Mouse (Mus musculus): ENCODE data around the gene Trpv5. TPM values are rescaled to one million over a fixed set of nuclear protein-coding genes. Genes with fewer than 3 reads are reported as not detected.

The Trpv5 gene
- polyA plus RNA-seq, 1 experiment, result 0.09 TPM

DNA sequence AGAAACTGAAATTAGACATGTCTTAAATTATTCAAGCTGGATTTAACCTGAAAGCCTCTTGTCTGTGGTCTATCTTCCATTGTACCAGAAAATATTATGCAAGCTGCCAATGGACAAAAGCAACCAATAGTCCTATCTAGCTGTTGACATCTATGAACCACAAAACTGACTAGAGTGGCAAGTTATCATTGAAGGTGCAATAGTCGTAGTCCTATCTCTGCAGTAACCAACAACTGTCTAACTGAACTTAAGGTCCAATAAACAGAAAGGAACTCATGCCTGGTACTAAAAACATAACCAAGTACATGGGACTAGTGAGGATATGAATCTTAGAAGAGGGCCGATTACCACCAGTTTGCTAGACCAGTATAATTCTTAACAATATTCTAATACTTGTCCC lies 4.0 kb downstream of the Trpv5 start:
- H3K4me3 ChIP-seq (ENCODE audit: extremely low read depth, insufficient read depth, insufficient read length), result no peak overlapping the region
- TF ChIP-seq POLR2A (IDR thresholded peaks at IDR 0.05; ENCODE audit: low read depth, low read length), result no peak
- no peak for TF ChIP-seq CTCF (IDR thresholded peaks at IDR 0.05; ENCODE audit: extremely low read depth, insufficient read depth, insufficient read length, insufficient replicate concordance)
- H3K27me3 ChIP-seq (ENCODE audit: control insufficient read depth, insufficient read depth, low read length), result no peaks in the 10 kb centered on the region
- 82% methylated on average over 2 of the region's 2 CpGs for WGBS
- DNase-seq (ENCODE audit: low read depth in 1 of 2, low spot score in 2 of 2), result no peak
- no peaks in the 10 kb centered on the region for H3K4me1 ChIP-seq (ENCODE audit: control insufficient read depth, insufficient read depth, insufficient read length)
- H3K27ac ChIP-seq (ENCODE audit: insufficient read depth, low read length), result no peak overlapping the region
- H3K36me3 ChIP-seq (ENCODE audit: control insufficient read depth, insufficient read depth, low read length), result no peaks in the 10 kb centered on the region

DNA sequence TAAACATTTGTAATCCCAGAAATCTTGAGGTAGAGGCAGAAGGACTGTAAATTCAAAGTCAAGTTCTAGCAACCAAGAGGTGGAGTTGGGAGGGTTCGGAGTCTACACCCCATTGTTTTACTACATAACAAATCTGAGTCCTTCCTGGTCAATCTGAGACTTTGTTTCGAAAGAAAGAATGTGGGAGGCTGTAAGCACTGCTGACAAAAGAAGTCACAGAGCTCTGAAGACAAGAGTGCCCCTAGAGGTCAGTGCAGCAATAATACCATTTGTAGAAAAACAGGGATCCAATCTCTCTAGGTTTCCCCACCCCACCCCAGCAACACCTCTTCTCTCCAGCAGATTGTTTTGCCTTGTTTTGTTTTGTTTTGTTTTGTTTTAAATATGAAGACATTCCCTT lies 18.2 kb downstream of the Trpv5 start:
- DNase-seq (ENCODE audit: low read depth in 1 of 2, low spot score in 2 of 2), result no peak
- Histone ChIP-seq H3K4me3 (ENCODE audit: extremely low read depth, insufficient read depth, insufficient read length) (no peak overlapping the region), H3K27ac (ENCODE audit: insufficient read depth, low read length) (no peak overlapping the region), H3K27me3 (ENCODE audit: control insufficient read depth, insufficient read depth, low read length) (no peaks in the 10 kb centered on the region), H3K4me1 (ENCODE audit: control insufficient read depth, insufficient read depth, insufficient read length) (no peaks in the 10 kb centered on the region), H3K36me3 (ENCODE audit: control insufficient read depth, insufficient read depth, low read length) (no peaks in the 10 kb centered on the region)
- 32% methylated on average over 2 of the region's 2 CpGs for WGBS
- TF ChIP-seq CTCF (IDR thresholded peaks at IDR 0.05; ENCODE audit: extremely low read depth, insufficient read depth, insufficient read length, insufficient replicate concordance) (no peak), POLR2A (IDR thresholded peaks at IDR 0.05; ENCODE audit: low read depth, low read length) (no peak)

DNA sequence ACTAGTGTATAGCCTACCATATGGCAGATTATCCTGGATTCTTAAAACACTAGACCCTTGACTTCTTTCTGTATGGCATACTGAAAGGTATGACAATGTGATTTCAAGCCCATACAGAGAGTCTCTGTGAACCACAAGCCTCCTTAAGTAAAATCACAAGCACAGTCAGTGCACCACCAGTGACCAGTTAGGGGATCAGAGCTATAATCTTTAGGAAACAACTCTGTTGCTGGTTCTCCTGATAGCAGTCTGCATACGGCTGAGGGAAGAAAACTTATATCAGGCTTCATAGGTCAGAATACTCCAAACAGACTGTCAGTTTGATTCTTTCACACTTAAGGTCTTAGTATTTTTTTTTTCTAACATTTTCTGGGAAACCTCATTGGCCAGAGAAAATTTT lies 22.1 kb downstream of the Trpv5 start:
- Histone ChIP-seq H3K27ac (ENCODE audit: insufficient read depth, low read length) (no peak overlapping the region), H3K4me3 (ENCODE audit: extremely low read depth, insufficient read depth, insufficient read length) (no peak overlapping the region), H3K36me3 (ENCODE audit: control insufficient read depth, insufficient read depth, low read length) (no peaks in the 10 kb centered on the region), H3K27me3 (ENCODE audit: control insufficient read depth, insufficient read depth, low read length) (no peaks in the 10 kb centered on the region), H3K4me1 (ENCODE audit: control insufficient read depth, insufficient read depth, insufficient read length) (no peaks in the 10 kb centered on the region)
- no peak for DNase-seq (ENCODE audit: low read depth in 1 of 2, low spot score in 2 of 2)
- 82% methylated on average over 1 of the region's 1 CpGs for whole genome bisulfite sequencing
- TF ChIP-seq POLR2A (IDR thresholded peaks at IDR 0.05; ENCODE audit: low read depth, low read length), result no peak
- no peak for TF ChIP-seq CTCF (IDR thresholded peaks at IDR 0.05; ENCODE audit: extremely low read depth, insufficient read depth, insufficient read length, insufficient replicate concordance)

DNA sequence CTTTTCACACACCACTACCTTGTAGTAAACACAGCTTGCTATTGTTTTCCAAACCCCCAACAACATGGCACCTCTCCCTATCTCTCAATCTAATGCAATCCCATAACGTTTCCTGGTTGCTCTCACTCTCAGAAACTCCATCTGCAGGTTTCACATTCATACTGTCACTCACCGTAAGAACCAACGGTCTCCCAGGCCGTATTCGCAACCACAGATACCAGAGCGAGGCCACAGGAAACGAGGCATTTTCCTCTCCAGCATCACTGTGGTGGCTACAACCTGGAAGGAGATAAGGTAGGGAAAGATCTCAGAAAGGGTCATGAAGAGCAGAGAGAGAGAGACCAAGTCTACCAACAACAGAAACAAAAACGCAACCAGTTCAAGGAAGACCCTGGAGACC lies 25.9 kb downstream of the Trpv5 start:
- TF ChIP-seq POLR2A (IDR thresholded peaks at IDR 0.05; ENCODE audit: low read depth, low read length) (no peak), CTCF (IDR thresholded peaks at IDR 0.05; ENCODE audit: extremely low read depth, insufficient read depth, insufficient read length, insufficient replicate concordance) (no peak)
- 13% methylated on average over 8 of the region's 8 CpGs for WGBS
- DNase-seq (ENCODE audit: low read depth in 1 of 2, low spot score in 2 of 2), result no peak

DNA sequence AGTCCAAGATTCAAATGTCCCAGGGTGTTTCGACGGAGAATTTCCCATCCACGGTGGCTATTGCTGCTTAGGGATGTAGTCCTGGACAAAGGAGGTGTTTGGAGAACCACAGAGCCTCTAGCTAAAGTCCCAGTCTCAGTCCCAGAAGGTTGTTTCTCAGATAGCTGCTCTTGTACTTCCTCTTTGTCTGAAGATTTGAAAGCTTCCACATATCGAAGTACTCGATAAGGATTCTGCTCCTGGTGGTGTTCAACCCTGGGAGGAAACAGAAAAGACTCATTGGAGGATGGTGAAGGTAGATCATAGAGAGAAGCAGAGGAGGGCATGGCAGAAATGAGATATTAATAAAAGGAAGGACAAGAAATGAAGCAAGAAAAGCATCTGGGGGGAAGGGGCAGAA lies 27.4 kb downstream of the Trpv5 start:
- Histone ChIP-seq H3K27me3 (ENCODE audit: control insufficient read depth, insufficient read depth, low read length) (no peaks in the 10 kb centered on the region), H3K27ac (ENCODE audit: insufficient read depth, low read length) (no peak overlapping the region), H3K4me1 (ENCODE audit: control insufficient read depth, insufficient read depth, insufficient read length) (no peaks in the 10 kb centered on the region), H3K4me3 (ENCODE audit: extremely low read depth, insufficient read depth, insufficient read length) (no peak overlapping the region), H3K36me3 (ENCODE audit: control insufficient read depth, insufficient read depth, low read length) (no peaks in the 10 kb centered on the region)
- no peak for DNase-seq (ENCODE audit: low read depth in 1 of 2, low spot score in 2 of 2)
- 64% methylated on average over 5 of the region's 5 CpGs for WGBS
- no peak for TF ChIP-seq CTCF (IDR thresholded peaks at IDR 0.05; ENCODE audit: extremely low read depth, insufficient read depth, insufficient read length, insufficient replicate concordance)
- no peak for TF ChIP-seq POLR2A (IDR thresholded peaks at IDR 0.05; ENCODE audit: low read depth, low read length)

More for the DNA sequence above, 25.9 kb downstream of the Trpv5 start:
- Histone ChIP-seq H3K36me3 (ENCODE audit: control insufficient read depth, insufficient read depth, low read length) (no peaks in the 10 kb centered on the region), H3K4me1 (ENCODE audit: control insufficient read depth, insufficient read depth, insufficient read length) (no peaks in the 10 kb centered on the region), H3K27ac (ENCODE audit: insufficient read depth, low read length) (no peak overlapping the region), H3K4me3 (ENCODE audit: extremely low read depth, insufficient read depth, insufficient read length) (no peak overlapping the region), H3K27me3 (ENCODE audit: control insufficient read depth, insufficient read depth, low read length) (no peaks in the 10 kb centered on the region)

DNA sequence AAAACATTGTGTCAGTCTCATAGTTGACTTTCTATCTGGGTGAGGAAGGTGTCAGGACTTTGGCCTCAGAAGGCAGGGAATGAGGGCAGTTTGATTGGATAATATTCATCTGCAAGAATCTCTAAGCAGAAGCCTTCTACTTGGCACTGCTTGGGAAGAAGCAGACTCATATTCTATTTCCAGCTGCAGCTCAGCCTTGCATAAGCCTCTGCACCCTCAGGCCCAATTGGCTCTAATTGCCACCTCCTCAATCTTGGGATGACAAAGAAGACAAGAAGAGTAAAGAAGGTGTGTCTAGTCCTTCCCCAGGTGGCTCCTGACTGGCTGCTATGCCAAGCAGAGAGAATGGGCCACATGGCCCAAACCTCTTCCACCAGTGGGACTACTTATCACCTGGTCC lies 33.9 kb downstream of the Trpv5 start:
- Histone ChIP-seq H3K36me3 (ENCODE audit: control insufficient read depth, insufficient read depth, low read length) (no peaks in the 10 kb centered on the region), H3K27me3 (ENCODE audit: control insufficient read depth, insufficient read depth, low read length) (no peaks in the 10 kb centered on the region), H3K4me3 (ENCODE audit: extremely low read depth, insufficient read depth, insufficient read length) (no peak overlapping the region), H3K27ac (ENCODE audit: insufficient read depth, low read length) (no peak overlapping the region), H3K4me1 (ENCODE audit: control insufficient read depth, insufficient read depth, insufficient read length) (no peaks in the 10 kb centered on the region)
- no peak for TF ChIP-seq POLR2A (IDR thresholded peaks at IDR 0.05; ENCODE audit: low read depth, low read length)
- TF ChIP-seq CTCF (IDR thresholded peaks at IDR 0.05; ENCODE audit: extremely low read depth, insufficient read depth, insufficient read length, insufficient replicate concordance), result no peak
- no peak for DNase-seq (ENCODE audit: low read depth in 1 of 2, low spot score in 2 of 2)

DNA sequence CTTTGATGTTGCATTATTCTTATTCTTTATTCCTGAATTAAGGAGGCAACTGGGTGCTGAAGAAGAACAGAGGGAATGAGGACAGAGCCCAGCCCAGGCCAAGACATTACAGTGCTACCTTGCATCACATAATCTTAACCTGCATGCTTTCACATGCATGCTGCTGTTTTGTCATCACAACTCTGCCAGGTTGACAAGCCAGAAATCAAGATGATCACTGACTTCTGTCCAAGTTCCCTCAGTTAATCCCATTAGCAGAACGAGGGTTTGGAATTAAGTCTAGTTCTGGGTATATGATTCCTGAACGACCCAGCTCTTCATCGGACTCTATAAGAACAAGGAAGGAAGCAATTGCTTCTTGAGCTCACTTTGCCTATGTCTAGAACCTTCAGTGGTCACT lies 34.3 kb downstream of the Trpv5 start:
- no peak overlapping the region for H3K27ac ChIP-seq (ENCODE audit: insufficient read depth, low read length)
- 87% methylated on average over 3 of the region's 3 CpGs for WGBS
- no peak for DNase-seq (ENCODE audit: low read depth in 1 of 2, low spot score in 2 of 2)
- no peaks in the 10 kb centered on the region for H3K27me3 ChIP-seq (ENCODE audit: control insufficient read depth, insufficient read depth, low read length)
- no peak overlapping the region for H3K4me3 ChIP-seq (ENCODE audit: extremely low read depth, insufficient read depth, insufficient read length)
- H3K36me3 ChIP-seq (ENCODE audit: control insufficient read depth, insufficient read depth, low read length), result no peaks in the 10 kb centered on the region
- no peak for TF ChIP-seq CTCF (IDR thresholded peaks at IDR 0.05; ENCODE audit: extremely low read depth, insufficient read depth, insufficient read length, insufficient replicate concordance)
- no peak for TF ChIP-seq POLR2A (IDR thresholded peaks at IDR 0.05; ENCODE audit: low read depth, low read length)
- no peaks in the 10 kb centered on the region for H3K4me1 ChIP-seq (ENCODE audit: control insufficient read depth, insufficient read depth, insufficient read length)

Data from spleen, adult 2 months (tissue).